Mouse (Mus musculus) fat pad, adult 2 months (tissue): Measurements from ENCODE around the gene Usp35.

Experiments used
- DNase-seq: peaks from one replicate; pipeline ENCODE4 v3.0.0-alpha.2; 2011; ENCODE audit warnings: low read depth, low spot score; ENCODE audit errors: extremely low read depth

The Usp35 gene

GRCm38 (mm10) chr7:97346822-97347166 is 15.0 kb upstream of the Usp35 start:
- DNase-seq, result no peak

GRCm38 (mm10) chr7:97346111-97346821 is 14.4 kb upstream of the Usp35 start:
- DNase-seq, result no peak

- no peak for DNase-seq
Observed at GRCm38 (mm10) chr7:97345229-97345871, 13.5 kb upstream of the Usp35 start.

- DNase-seq, result no peak
Observed at GRCm38 (mm10) chr7:97344655-97345054, 12.8 kb upstream of the Usp35 start.

- DNase-seq, result no peak
Observed at GRCm38 (mm10) chr7:97342961-97343360, 11.1 kb upstream of the Usp35 start.

GRCm38 (mm10) chr7:97340907-97341849 is 9.4 kb upstream of the Usp35 start:
- no peak for DNase-seq

GRCm38 (mm10) chr7:97339623-97340022 is 7.8 kb upstream of the Usp35 start:
- DNase-seq, result no peak

- no peak for DNase-seq
Observed at GRCm38 (mm10) chr7:97338593-97338992, 6.8 kb upstream of the Usp35 start.

DNA sequence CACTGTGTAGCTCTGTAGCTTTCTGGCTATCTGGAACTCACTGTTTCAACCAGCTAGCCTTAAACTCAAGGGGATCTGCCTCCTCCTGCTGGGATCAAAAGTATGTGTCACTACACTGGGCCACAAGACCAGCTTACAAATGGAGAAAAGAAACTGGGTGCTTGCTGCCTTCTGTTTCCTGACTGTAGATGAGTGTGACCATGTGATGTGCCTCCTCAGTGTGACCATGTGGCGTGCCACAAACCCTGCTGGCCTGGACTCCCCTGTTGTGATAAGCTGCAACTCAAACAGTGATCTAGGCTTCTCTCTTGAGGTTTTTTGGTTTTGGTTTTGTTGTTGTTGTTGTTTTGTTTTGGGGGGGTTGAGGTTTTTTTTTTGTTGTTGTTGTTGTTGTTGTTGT is 4.9 kb upstream of the Usp35 start:
- no peak for DNase-seq

GRCm38 (mm10) chr7:97334406-97334805 is 2.6 kb upstream of the Usp35 start:
- DNase-seq, result no peak

DNA sequence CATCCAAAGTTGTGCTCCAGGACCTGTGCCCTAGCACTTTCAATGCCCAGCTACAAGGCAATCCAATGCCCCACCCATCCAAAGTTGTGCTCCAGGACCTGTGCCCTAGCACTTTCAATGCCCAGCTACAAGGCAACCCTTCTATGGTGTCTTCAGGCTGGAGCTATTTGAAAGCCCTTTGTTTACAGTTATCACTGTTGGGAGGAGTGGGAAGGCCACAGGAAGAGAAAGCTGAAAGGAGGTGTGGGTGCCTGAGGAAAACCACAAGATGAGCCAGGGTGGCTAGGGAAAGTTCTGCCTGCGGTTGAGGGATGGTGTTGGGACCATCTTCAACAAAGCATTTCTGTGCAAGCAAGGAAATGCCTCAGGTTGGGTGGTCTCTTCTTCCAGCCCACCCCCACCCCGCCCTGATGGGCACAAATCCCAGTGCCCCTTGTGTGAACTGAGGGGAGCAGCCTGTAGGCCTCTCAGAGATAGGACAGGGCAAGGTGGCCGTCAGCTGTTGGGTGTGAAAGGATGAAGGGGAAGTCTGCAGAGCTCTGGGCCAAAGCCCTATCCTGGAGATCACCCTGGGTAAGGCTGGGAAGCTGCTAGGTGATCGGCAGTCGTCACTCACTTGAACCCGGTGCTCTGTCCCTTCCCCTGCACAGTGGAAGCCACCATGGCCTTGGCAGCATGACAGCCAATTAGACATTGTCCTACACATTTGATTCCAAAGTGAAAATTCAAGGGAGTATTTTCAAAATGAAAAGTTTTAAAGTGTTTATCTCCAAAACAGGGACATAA is 1.5 kb upstream of the Usp35 start:
- DNase-seq, result no peak

- no peak for DNase-seq
Observed at GRCm38 (mm10) chr7:97332667-97333041, 834 bp upstream of the Usp35 start.

DNA sequence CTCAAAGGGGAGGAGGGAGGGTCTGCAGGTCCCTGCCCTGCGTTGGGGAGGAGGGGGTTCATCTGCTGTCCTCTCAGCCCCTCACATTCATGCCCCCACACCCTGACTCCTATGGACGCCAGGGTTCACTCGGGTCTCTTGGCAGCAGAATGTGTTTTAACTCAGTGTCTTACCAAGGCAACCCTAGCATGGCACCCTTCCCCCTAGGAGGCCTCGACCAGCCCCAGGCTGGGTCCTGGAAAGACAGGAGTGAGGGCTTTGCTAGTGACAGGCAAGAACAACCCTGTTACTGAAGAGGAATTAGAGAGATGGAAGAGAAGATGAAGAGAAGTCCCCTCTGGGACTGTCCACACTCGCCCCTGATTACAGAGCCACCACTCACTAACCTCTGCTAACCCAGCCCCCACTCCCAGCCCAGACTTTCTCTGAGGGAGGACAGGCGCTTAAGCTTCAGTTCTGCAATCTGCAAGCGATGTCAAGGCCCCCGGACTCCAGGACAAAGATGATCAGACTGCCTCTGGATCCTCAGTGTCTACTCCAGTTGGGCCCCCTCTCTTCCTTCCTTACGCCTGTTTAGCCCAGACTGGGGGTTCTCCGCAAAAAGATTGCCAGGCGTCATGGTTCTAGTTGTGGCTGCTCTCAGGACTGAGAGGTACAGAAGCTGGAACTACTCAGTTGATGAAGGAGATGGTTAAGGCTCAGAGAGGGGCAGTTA is 732 bp downstream of the Usp35 start:
- DNase-seq, result no peak

DNA sequence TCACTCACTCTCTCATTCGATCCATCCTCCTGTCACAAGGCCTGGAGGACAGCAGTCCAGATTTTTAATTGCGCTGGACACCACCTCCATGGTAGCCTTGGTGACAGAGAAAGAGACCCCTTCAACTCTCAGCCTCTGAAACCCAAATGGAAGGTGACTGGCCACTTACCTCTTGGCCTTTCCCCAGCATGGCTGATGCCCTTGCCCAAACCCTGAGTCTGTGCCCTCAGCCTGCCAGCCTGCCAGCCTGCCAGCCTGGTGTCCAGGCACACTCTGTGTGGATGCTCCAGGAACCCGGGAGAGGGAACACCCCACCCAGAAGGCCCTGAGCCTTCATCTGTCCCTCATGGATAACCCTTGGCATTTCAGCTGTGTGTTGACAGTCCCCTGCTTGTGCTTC is 2.1 kb downstream of the Usp35 start:
- DNase-seq, result no peak

DNA sequence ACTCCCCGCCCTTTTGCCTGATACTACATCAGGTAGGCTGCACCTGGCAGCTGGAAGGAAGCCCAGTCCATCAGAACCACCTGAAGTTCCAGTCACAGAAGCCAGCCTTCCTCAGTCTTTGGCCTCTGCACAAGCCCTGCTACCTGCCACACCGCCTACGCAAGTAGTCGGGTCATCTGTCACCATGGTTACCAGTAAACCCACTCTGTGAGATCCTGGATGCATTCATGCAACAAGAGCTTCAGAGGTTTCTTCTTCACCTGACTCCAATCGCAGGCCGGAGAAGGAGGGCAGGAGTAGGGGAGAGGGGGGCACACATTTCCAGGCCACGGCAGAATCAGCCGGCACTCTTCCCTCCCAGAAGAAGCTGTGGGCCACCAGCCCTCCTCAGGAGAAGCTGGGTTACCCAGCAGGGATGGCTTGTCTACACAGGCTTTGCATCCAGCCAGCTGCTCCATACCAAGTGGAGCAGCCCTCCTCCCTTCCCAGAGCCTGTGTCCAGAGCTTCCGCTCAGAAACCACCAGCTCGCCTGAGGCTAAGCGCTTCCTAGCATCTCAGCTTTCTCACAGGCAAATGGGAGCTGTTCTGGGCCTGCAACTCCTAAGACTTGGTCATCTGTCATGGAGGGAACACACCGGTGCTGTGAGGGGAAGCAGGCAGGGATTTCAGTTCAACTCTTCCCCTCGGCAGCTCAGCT is 2.8 kb downstream of the Usp35 start:
- no peak for DNase-seq

- DNase-seq, result no peak
Observed at GRCm38 (mm10) chr7:97327376-97327775, 4.4 kb downstream of the Usp35 start.

DNA sequence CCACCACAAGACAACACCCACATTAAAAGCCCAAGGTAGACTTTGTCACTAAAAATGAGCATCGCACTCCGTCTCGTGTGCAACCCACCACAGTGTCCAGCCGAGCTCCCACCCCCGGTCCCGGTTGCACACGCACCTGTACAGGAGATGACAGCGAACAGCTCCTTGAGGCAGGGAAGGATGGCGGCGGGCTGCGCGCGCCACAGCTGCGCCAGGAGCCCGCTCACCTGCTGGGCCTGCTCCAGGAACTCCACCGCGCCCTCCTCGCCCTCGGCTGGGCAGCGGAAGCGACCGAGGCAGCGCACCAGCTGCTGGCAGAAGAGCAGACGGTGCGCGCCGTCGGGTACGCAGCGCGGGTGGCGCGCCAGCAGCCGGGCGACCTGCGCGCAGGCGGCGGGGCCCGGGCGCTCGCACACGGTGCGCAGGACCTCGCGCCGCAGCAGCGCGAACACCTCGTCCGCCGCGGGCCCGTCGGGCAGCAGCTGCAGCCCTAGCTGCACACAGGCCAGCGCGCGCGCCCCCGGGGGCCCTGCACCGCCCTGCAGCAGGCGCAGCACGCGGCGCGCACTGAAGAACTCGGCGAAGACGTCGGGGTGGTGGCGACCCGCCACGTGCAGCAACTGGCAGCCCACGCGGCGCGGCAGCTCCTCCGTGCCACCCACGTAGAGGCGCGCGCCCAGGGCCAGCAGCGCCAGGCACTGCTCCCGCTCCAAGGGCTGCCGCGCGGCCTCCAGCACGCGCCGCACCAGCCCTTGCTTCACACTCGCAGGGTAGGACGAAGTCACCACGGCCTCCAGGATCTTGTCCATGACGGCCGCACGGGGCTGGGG is 6.4 kb downstream of the Usp35 start:
- no peak for DNase-seq

DNA sequence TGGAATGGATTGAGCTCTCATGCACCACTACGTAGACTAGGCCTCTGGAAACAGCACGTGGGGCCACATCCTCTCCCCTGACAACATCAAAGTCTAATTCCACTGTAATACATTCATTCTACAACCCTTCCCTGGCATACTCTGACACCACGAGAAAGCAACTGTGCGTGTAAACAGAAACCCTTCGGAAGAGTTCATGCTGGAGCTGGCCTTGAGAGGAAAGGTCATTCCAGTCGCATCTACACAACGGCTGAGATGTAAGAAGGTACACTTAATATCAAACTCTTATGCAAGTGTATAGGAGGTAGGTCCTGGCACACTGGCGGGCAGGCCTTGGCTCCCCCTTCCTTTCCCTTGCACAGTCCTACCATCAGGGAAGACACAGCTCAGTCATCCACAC is 7.5 kb downstream of the Usp35 start:
- no peak for DNase-seq

DNA sequence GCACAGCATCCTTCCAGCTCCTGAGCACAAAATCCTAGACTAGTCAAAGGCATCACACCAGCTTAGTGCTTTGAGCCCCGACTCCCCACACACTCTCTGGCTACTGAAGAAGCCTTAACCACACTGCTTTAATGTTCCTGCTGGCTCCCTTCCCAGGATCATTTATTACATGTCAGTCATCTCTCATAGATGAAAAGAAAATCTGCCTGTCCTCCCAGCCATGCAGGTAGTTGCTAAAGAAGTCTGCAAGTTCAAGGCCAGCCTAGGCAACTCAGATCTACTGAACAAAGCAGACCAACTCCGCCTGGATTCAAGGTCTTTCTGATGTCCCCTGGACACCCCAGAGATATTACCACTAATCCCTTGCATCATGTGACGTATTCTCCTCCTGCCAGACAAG is 14.1 kb downstream of the Usp35 start:
- DNase-seq, result no peak
